Mouse (Mus musculus) liver, adult (tissue): ENCODE results near the gene Snrpc.

Experiments
- GATA4 ChIP-seq: IDR thresholded peaks from 2 replicates; pipeline ENCODE4 v1.6.1; 2014; ENCODE audit warnings: mild to moderate bottlenecking, low read length; ENCODE audit not compliant: insufficient replicate concordance

Gene Snrpc

DNA sequence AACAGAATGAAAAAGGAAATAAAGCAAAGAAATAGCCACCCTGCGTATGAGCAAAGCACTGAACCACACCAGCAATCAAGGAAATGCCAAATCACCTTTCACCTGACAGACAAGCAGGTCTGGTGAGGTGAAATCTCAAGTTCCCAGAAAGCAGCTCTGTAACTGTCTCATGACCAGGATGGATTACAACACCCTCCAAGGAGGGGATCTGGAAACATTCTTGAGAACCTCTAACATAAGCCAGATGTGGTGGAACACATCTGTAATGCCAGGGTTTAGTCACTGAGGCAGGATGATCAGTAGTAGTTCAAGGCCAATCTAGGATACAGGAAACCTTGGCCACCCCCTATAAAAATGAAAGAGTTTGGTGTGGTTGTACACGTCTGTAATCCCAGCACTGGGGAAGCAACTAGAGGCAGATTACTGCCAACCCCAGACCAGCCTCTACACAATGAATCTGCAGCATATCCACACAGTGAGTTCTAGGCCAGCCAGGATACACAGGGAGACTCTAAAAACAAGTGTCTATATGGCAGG lies 30.3 kb upstream of the Snrpc start:
- TF ChIP-seq GATA4, result no peak

DNA sequence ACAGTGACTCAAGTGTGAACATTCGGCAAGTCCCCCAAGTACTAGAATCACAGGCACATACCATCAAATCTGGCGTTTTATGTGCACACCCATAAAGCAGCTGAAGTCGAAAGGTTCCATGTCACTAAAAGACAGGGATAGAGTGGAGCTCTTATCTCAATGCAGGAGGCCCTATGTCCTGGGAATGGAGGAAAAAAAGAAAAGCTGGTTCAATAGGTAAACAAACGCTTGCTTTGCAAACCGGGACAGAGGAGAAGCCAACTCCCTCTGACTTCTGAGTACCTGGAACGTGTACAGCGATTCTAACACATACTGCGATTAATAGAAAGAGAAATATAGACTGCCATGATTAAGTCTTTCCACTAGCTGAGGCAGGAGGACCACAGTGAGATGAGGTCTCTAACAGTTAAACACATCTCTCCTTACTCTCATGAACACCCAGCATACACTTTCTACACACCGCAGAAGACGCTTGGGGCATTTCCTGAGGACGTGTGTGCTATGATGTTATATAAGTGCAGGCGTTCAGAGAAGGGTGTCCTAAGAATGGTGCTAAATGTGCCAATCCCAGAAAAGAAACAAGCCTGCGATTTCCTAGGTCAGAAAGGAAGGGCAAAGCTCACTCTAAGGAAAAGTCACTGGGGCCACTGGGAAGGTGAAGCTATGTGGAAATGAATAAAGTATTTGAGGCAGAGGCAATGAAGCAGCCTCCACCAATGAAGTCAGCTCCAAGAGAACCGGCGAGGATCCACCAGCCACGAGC lies 27.2 kb upstream of the Snrpc start:
- no peak for TF ChIP-seq GATA4

DNA sequence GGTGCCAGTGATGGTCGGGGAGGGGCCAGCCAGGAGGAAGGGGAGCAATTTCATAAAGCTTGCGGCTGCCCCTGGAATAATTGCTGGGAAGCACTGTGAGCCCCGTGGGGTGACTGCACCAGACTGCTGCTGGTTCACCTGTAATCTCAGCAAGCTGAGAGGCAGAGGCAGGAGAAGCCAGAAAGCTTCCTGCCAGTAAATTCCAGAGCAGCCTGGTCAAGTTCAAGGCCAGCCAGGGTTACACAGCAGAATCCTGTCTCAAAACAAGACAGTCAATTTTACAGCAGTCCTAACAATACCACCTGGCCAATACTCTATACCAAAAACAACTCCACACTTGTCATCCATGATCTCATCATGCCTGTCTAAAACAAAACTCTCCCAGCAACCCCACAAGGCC lies 26.0 kb upstream of the Snrpc start:
- TF ChIP-seq GATA4, result no peak

DNA sequence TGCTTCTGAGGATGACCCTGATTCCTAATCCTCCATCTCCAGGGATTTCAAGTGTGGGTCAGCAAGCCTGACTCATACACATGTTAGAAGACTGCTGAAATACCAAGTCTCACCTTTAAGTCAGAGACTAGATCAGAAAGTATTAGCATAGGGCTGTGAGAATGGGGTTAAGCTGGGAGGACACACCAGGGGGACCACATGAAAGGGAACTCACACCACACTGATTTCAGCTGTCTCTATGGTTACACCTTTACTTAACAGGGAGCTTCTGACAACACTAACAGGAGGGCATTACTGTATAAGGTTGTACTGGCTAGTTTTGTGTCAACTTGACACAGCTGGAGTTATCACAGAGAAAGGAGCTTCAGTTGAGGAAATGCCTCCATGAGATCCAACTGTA lies 23.3 kb upstream of the Snrpc start:
- TF ChIP-seq GATA4, result no peak

DNA sequence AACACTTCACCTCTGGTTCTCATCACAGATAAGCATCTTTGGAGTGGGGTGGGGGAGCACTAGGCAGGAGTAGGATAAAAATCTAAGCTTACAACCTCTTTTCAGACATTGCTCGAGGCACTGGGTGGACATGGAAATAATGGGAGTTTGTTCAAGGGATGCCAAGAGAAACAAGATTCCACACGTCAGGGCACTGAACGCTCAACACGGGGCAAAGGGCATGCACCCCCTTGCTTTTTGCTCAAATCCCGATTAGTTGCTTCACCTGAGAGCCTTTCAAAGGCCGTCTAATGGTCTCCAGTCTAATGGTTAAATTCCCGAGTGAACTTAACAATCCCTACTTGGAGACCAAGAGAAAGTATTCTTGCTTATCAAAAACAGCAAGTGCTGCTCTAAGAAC lies 18.9 kb upstream of the Snrpc start:
- no peak for TF ChIP-seq GATA4

DNA sequence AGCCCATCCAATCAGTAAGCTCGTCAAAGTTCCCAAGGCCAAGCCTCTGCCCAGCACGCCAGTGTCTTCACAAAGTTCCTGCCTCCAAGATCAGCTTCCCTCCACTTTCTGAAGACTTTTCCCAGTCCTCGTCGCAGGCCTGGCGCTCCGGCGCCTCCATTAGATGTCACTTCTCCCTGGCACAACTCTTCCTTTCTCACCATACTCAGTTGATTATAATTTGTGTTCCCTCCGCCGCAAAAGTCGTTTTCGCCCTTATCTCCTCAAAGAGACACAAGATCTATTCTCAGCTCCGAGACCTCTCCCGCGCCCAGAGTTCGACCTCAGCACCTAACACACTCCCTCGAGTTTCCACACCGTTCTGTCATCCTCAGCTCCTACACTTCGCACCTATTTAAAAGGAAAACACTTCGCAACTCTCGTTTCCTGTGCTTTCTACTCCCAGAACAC lies 18.4 kb upstream of the Snrpc start:
- no peak for TF ChIP-seq GATA4

DNA sequence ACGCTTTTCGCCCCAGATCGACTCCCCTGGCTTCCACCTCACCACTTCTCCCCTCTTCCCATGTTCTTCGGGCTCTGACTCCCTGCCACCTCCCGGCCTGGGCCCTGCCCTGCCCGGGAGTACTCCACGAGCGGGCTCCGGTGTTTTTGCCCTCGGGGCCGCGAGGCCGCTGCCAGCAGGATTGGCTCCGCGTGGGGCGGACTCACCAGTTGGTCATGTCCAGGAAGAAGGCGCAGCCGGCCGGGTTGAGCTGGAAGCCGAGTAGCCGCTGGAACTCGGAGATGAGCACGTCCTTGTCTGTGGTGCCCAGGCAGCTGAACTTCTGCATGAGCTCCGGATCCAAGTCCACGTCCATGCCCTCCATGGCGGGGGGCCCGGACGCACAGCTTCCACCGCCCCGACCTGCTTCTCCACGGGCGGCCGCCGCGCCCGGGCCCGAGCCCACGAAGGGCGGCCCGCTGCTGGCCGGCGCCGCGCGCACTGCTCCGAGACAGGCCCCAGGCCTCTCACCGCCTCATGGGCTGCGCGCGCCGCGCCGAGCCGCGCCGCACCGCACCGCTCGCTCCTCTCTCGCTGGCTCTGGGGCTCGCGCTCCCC lies 17.9 kb upstream of the Snrpc start:
- no peak for TF ChIP-seq GATA4

DNA sequence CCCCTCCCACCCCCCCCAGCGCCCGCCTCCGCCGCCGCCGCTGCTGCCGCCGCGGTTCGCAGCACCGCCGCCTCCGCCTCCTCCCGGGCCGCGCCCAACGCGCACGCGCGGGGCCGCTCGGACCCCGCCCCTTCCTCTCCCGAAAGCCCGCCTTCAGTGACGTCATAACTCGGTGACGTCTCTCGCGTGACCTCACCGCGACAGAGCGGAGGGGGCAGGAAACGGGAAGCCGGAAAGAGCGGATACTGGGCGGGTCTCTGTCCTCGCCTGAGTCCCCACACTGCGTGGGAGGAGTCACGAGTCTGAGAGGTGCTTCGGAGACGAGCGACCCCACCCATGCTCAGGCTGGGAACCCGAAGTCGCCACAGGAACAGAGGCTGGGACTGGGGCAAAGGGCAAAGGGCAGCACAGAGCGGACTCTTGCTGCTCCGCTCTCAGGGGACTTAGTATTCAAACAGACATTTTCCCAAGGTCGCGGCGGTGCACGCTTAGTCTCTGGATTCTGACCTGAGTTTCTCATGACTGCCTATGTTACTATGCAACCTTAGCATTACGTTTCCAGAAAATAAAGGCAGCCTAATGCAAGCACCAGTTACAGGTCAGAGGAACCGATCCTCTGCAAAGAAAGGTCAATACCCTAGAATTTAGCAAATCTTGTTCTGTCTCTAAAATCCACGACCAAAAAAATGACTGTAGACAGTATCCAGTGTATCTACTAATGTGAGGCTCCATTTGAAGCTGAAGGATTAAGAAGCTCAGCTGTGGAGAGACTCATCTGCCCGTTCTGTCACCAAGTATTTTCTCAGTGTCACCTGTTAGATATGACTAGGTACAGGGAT lies 17.2 kb upstream of the Snrpc start, which contains the start of gene D17Wsu92e:
Gene D17Wsu92e, minus strand, starts transcription at position 81 of the 839 bp plus-strand sequence.
- TF ChIP-seq GATA4, result peak; percentile 37; the same call in 1 of the 2 replicates

DNA sequence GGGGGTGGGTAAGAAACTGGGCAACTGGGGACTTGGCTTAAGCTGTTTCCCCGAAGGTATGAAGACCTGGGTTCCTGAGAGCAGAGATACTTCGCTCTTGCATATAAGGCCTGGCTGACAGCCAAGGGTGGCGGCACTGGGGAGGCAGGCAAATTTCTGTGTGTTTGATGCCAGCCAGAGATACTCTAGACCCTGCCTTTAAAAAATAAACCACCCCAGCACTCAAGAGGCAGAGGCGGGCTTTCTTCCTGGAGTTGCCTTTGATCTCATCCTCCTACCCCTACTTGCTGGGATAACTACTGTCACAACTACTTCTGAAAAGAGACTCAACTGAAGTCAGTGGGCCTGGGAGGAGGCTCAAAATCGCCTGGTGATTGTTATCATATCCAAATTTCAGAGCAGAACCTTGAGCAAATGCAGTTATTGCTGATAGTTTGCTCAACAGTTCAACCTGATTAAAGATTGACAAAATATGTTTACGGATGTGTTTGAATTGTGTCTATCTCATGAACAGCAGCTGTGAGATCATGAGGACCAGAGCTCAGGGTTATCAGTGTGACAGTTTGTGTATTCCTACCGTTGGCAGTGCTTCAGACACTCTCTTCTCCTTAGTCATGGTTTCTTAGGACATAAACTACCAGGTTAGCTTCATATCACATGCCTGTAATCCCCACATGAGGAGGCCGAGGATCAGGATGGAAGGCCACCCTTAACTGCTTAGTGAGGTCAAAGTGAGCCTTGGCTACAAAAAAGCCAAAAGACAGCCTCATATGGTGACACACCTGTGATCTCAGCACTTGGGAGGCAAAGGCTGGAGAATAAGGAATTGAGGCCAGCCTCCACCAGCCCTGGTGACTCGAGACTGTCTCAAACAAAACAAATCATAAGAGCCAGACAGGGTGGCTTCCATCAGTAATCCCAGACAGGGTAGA lies 16.3 kb upstream of the Snrpc start:
- TF ChIP-seq GATA4, result peak; percentile 81; the same call in 1 of the 2 replicates

DNA sequence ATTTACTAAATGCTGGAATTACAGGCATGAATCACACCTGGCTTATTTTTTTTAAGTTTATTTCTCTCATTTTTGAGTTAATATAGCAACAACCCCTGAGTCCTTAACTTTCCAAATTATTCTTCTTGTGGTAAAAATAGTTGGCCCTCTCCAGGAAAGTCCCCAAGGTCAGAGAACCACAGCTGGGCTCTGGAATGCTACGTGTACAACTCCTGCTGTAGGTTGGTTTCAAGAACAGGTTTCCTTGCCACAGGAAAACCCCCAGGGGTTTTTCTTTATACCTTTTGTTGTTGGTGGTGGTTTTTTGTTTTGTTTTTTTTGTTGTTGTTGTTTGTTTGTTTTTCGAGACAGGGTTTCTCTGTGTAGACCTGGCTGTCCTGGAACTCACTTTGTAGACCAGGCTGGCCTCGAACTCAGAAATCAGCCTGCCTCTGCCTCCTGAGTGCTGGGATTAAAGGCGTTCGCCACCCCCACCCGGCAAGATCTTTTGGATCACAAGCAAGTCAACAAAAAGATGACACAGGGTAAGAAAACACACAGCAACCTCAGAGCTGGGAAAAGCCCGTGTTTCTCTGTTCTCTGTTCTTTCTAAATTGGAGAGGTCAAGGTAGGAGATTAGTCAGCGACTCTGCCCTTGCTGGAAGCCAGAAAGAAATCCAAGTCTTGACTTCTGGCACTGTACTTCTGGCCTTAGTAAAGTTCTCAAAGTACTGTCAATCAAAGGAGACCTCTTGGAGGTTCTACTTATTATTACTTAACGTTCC lies 14.6 kb upstream of the Snrpc start:
- no peak for TF ChIP-seq GATA4

DNA sequence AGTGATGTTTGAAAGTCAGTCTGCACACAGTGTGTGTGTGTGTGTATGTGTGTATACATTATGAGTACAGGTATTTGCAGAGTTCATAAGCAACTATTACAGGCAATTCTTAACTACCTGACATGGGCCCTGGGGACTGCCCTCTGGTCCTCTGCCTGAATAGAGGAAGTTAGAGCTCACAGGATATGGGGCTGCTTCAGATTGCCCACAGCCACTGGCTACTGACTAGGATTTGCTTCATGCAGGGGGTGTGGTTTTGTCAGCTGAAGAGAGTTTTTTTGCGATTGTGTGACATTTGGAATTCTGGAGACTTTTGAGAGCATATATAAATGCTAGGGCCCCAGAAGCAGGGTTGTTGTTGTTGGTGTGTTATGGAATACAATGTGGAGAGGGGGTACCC lies 13.0 kb upstream of the Snrpc start:
- TF ChIP-seq GATA4, result no peak

DNA sequence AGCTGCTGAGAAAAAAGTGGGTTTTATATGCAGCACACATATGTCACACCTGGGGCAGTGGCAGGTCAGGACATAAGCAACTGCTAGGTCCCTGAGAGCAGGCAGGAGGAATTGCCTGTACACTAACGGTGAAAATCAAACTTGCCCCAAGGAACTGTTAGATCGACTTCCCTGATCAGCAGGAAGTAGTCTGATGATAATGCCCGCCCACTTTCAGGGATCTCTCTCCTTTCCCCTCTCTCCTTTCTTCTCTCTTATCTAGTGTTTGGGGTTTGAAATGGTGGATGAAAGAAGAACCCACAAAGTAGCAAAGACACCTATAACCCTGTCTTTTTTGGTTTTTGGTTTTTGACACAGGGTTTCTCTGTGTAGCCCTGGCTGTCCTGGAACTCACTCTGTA lies 12.4 kb upstream of the Snrpc start:
- TF ChIP-seq GATA4, result no peak

DNA sequence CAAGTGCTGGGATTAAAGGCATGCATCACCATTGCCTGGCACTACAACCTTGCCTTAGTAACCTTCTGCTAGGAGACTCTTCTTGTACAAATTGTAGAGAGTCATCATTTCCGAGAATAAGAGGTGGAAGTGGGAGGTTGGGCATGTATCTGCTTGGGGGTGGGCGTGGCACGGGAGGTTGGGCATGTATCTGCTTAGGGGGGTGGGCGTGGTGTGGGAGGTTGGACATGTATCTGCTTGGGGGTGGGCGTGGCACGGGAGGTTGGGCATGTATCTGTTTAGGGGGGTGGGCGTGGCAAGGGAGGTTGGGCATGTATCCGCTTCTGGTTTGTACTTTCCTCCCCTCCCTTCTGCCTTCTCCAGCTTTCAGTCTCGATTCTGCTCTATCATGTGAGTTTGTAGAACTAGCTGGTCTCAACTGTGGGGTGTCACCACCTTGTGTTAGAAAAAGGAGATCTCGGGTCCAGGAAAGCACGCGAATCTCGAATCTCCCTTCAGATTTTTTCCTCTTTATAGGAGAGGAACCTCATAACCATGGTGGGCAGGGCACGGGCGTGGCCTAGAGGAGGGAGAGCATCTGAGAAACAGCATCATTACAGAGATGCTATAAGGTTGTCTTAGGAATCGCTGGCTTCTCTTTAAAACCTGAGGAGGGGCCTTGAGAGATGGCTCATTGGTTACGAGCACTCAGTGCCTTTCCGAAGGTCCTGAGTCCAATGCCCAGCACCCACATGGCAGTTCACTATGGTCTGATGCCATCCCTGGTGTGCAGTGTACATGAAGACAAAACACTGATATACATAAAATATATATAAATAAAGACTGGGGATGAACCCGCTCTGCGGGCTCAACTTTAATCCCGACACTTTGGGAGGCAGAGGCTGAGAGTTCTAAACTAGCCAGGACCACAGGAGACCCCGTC lies 11.7 kb upstream of the Snrpc start:
- TF ChIP-seq GATA4, result no peak
